Mouse (Mus musculus) embryonic facial prominence, embryonic 15.5 days (tissue): ENCODE measurements at regions not wholly inside any gene's neighbourhood (a gene's known extent, or its start where the extent isn't known, plus 50 kb on each side); places are given as distances from the start of the nearest gene placed in this dataset.

Source experiments
- ATAC-seq: fragments of 200-750 bp; cut with Nextera tagmentation; 2 replicates; pipeline ENCODE4 v1.8.0; 2017; ENCODE audit warnings: low read depth, moderate TSS enrichment; ENCODE audit not compliant: insufficient number of reproducible peaks, low FRiP score, low TSS enrichment
- H3K27ac ChIP-seq: fragments of 300-500 bp; sonication (generic); replicated peaks from 2 replicates; pipeline ENCODE4 v1.5.1; 2015; ENCODE audit warnings: mild to moderate bottlenecking, inconsistent platforms
- H3K27me3 ChIP-seq: fragments of 300-500 bp; sonication (generic); 2 replicates; pipeline ENCODE4 v1.6.1; 2015; ENCODE audit warnings: inconsistent platforms
- H3K36me3 ChIP-seq: fragments of 300-500 bp; sonication (generic); 2 replicates; pipeline ENCODE4 v1.6.1; 2015; ENCODE audit warnings: mild to moderate bottlenecking, inconsistent platforms
- H3K4me1 ChIP-seq: fragments of 300-500 bp; sonication (generic); 2 replicates; pipeline ENCODE4 v1.6.1; 2015; ENCODE audit warnings: inconsistent platforms
- H3K4me2 ChIP-seq: fragments of 300-500 bp; sonication (generic); replicated peaks from 2 replicates; pipeline ENCODE4 v1.6.1; 2015; ENCODE audit warnings: mild to moderate bottlenecking, inconsistent platforms
- H3K4me3 ChIP-seq: fragments of 300-500 bp; sonication (generic); replicated peaks from 2 replicates; pipeline ENCODE4 v1.5.1; 2015; ENCODE audit warnings: mild to moderate bottlenecking, inconsistent platforms
- H3K9ac ChIP-seq: fragments of 300-500 bp; sonication (generic); 2 replicates; pipeline ENCODE4 v1.6.1; 2015; ENCODE audit warnings: inconsistent platforms
- H3K9me3 ChIP-seq: fragments of 300-500 bp; sonication (generic); replicated peaks from 2 replicates; pipeline ENCODE4 v1.6.1; 2016; ENCODE audit warnings: inconsistent platforms
- WGBS: fragments of 180-500 bp; shearing (Covaris S2); methylation state at CpG from one replicate; pipeline ENCODE4 v1.1.7; 2015; 5-methylcytosine and 5-hydroxymethylcytosine counted together

DNA sequence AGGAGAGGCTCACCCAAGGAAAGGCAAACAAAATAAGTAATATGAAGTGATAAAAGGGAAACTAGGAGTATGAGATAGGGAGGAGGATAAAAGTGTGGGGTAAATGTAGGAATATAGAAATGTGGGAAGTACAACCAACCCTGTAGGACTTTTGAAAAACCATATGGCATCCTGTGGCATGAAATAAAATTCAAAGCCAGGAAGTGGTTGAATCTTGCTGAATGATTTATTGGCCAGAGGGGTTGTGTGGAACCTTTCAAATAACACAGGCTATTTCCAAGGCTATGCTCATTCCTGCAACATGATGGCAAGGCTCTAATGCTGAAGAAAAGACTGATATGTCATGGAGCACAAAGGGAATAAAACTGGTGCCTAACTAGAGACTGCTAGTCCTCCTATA, 347.9 kb downstream of the Gm11232 start:
- Histone ChIP-seq H3K9me3 (no peaks in the 10 kb centered on the region), H3K9ac (no peak overlapping the region), H3K4me3 (no peak overlapping the region), H3K27me3 (no peaks in the 10 kb centered on the region), H3K4me1 (no peaks in the 10 kb centered on the region), H3K4me2 (no peak overlapping the region), H3K27ac (no peak overlapping the region), H3K36me3 (no peaks in the 10 kb centered on the region)
- no peak for ATAC-seq

DNA sequence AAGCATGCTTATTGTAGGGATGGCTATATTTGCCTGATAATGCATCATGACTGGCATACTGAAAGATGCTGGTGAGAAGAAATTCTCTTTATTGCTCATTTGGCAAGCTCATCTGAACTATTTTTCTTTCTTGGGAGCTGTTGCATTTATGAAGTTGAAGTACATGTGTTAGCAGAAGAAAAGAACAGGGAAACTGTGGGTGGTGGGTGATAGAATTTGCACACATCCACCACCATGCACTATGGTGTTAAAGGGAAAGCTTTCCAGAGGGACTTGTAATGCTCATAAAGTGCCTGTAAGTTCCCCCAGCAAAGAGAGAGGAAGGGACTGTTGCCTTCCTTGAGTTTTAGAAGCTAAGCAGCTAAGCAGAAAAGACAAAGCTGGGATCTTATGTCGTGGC, 367.3 kb downstream of the Gm11232 start:
- Histone ChIP-seq H3K36me3 (no peaks in the 10 kb centered on the region), H3K27ac (no peak overlapping the region), H3K4me1 (no peaks in the 10 kb centered on the region), H3K4me3 (no peak overlapping the region), H3K9ac (no peak overlapping the region), H3K27me3 (no peaks in the 10 kb centered on the region), H3K9me3 (no peaks in the 10 kb centered on the region), H3K4me2 (no peak overlapping the region)
- ATAC-seq: no peak
- 93% methylated on average over 1 of the region's 1 CpGs for WGBS

DNA sequence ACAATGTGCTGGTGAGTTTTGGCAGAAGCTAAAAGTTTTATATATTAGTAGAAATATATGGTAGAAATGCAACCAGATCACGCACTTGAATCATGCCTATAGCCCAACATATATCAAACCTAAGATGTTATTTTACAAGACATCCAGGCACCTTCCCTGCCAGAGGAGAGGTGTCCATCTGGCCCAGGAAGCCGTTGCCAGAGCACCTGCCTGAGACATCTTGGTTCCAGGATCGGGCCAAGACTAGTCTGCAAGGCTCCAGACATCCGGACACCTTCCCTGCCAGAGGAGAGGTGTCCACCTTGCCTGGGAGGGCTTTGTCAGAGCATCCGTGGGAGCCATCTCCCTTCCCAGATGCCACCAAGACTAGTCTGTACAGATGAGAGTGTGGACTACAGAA, 388.5 kb downstream of the Gm11232 start:
- no peak overlapping the region for H3K9ac ChIP-seq
- no peak for ATAC-seq
- no peak overlapping the region for H3K27ac ChIP-seq
- H3K4me2 ChIP-seq: no peak overlapping the region
- no peaks in the 10 kb centered on the region for H3K4me1 ChIP-seq
- H3K4me3 ChIP-seq: no peak overlapping the region
- no peaks in the 10 kb centered on the region for H3K9me3 ChIP-seq
- no peaks in the 10 kb centered on the region for H3K27me3 ChIP-seq
- no peaks in the 10 kb centered on the region for H3K36me3 ChIP-seq
- 90% methylated on average over 5 of the region's 5 CpGs for WGBS

DNA sequence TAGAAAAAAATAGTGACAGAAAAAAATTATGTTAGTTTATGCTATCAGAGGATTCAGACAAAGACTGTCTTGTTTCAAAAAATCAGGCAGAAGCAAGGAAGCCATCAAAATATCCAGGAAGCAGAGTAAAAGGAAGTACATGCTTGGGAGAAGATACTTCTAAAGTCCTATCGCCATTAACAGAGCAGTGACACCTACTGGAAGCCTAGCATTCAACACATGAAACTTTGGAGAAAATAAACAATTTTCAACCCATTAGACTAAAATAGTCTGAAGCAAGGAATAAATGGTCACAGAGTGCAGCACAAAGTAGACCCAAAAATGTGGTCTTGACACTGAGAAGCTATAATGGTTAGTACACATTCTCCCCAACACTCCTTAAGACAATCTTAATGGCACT, 394.0 kb downstream of the Gm11232 start:
- Histone ChIP-seq H3K4me1 (no peaks in the 10 kb centered on the region), H3K4me3 (no peak overlapping the region), H3K36me3 (no peaks in the 10 kb centered on the region), H3K27ac (no peak overlapping the region), H3K27me3 (no peaks in the 10 kb centered on the region), H3K9me3 (no peaks in the 10 kb centered on the region), H3K4me2 (no peak overlapping the region), H3K9ac (no peak overlapping the region)
- no peak for ATAC-seq
- WGBS: 70% methylated on average over 1 of the region's 1 CpGs

DNA sequence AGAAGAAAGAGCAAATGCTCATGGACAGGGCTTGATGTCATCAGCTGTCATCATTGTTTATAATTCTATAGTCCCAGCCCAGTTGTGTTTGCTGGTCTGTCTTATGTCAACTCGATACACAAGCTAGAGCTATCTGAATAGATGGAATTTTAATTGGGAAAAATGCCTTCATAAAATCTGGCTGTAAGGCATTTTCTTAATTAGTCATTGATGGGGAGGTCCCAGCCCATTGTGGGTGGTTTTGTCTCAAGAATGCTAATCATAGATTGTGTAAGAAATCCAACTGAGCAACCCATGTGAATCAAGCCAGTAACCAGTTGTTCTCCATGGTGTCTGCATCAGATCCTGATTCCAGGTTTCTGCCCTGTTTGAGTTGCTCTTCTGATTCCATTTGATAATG, 400.1 kb downstream of the Gm11232 start:
- H3K4me2 ChIP-seq: no peak overlapping the region
- H3K9ac ChIP-seq: no peak overlapping the region
- H3K27me3 ChIP-seq: no peaks in the 10 kb centered on the region
- no peak for ATAC-seq
- WGBS: 47% methylated on average over 1 of the region's 1 CpGs
- H3K4me1 ChIP-seq: no peaks in the 10 kb centered on the region
- H3K27ac ChIP-seq: no peak overlapping the region
- H3K36me3 ChIP-seq: no peaks in the 10 kb centered on the region
- no peaks in the 10 kb centered on the region for H3K9me3 ChIP-seq
- H3K4me3 ChIP-seq: no peak overlapping the region

DNA sequence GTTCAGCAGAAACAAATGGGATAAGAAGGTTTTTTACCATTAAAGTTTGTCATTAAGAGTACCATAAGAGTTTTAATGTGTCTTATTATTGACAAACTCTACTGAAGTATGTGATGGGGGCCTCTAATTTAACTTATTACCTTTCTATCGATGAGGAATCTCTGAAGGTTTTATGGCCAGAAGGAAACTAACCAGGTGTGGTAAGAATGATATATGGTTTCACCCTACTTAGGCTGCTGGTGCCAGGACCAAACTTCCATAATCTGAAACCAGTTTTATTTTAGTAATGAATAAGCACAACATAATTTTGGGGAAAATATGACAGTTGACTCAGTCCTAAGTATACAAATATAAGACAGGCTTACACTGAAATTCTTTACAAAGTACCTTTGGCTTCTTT, 401.1 kb downstream of the Gm11232 start:
- no peak overlapping the region for H3K4me2 ChIP-seq
- no peaks in the 10 kb centered on the region for H3K36me3 ChIP-seq
- no peak for ATAC-seq
- no peak overlapping the region for H3K27ac ChIP-seq
- H3K9ac ChIP-seq: no peak overlapping the region
- H3K4me3 ChIP-seq: no peak overlapping the region
- H3K27me3 ChIP-seq: no peaks in the 10 kb centered on the region
- H3K9me3 ChIP-seq: no peaks in the 10 kb centered on the region
- WGBS: 86% methylated on average over 1 of the region's 1 CpGs
- H3K4me1 ChIP-seq: no peaks in the 10 kb centered on the region

DNA sequence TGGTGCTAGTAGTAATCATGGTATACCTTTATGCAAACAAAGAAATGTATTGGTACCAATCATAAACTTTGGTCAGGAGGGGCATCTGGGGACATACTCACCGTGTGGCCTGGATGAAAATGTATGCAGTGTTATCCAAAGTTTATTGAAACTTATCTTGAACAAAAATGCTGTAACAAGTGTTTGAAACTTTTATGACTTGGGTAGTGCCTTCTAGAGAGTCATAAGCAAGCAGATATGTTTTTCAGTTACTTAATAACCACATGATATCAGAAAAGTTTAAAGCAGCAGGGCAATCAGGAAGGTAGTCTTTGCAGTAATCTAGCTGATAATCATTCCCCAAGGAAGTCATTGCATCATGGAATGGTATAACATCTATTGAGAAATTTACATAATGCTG, 401.5 kb downstream of the Gm11232 start:
- H3K27me3 ChIP-seq: no peaks in the 10 kb centered on the region
- ATAC-seq: no peak
- no peaks in the 10 kb centered on the region for H3K36me3 ChIP-seq
- H3K4me2 ChIP-seq: no peak overlapping the region
- H3K9me3 ChIP-seq: no peaks in the 10 kb centered on the region
- H3K27ac ChIP-seq: no peak overlapping the region
- no peak overlapping the region for H3K4me3 ChIP-seq
- WGBS: 91% methylated on average over 1 of the region's 1 CpGs
- H3K9ac ChIP-seq: no peak overlapping the region
- no peaks in the 10 kb centered on the region for H3K4me1 ChIP-seq

DNA sequence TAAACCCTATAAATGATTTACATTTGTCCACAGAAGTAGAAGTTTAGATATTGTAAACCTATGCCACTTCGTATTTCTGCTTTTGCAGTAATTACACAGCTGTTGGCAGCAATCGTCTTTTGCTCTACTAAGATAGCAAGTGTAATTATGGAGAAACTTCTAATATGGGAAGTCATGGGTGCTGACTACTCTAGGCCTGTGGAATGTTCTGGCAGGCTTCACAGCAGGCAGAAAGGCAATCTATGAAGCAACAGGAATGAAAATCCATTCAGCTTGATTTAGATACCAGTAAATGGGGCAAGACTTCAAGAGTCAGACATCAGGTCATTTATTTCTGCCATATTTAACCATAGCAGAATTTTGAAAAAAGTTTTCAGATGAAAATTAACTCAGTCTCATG, 405.9 kb downstream of the Gm11232 start:
- Histone ChIP-seq H3K4me3 (no peak overlapping the region), H3K4me2 (no peak overlapping the region), H3K9me3 (no peaks in the 10 kb centered on the region), H3K27ac (no peak overlapping the region), H3K4me1 (no peaks in the 10 kb centered on the region), H3K27me3 (no peaks in the 10 kb centered on the region), H3K9ac (no peak overlapping the region), H3K36me3 (no peaks in the 10 kb centered on the region)
- WGBS: 69% methylated on average over 2 of the region's 2 CpGs
- no peak for ATAC-seq

DNA sequence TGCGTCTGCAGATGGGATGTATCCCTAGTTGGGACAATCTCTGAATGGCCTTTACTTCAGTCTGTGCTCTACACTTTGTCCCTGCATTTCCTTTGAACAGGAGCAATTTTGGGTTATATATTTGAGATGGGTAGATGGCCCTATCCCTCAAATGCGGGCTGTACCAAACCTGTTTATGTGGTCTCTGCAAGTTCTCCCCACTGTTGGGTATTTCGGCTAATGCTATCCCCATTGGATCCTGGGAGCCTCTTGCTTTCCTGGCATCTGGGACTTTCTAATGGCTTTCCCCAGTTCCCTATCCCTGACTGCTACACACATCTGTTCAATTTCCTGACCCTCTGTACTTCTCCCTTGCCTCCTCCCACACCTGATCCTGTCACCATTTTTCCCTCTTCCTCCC, 414.7 kb downstream of the Gm11232 start:
- no peaks in the 10 kb centered on the region for H3K4me1 ChIP-seq
- ATAC-seq: no peak
- H3K9ac ChIP-seq: no peak overlapping the region
- 90% methylated on average over 3 of the region's 3 CpGs for WGBS
- no peaks in the 10 kb centered on the region for H3K9me3 ChIP-seq
- no peaks in the 10 kb centered on the region for H3K27me3 ChIP-seq
- no peak overlapping the region for H3K4me2 ChIP-seq
- no peak overlapping the region for H3K27ac ChIP-seq
- H3K4me3 ChIP-seq: no peak overlapping the region
- no peaks in the 10 kb centered on the region for H3K36me3 ChIP-seq

DNA sequence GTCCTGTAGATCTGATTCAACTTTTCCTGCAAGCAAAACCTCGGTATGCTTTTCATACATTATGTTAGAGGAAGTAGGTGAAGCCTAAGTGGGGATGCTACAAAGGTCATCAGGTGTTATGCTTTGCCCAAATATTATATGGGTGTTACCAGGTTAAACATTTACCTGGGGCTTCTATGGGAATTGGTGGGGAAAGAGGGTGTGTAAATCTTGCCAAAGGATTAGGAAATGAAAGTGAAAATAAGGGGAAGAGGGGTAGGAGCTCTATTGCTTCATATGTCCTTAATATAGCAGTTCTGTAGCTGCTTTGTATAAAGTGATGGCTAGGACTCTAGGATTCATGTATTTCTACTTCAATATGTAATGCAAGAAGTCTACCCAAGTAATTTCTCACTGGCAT, 419.2 kb downstream of the Gm11232 start:
- Histone ChIP-seq H3K36me3 (no peaks in the 10 kb centered on the region), H3K27ac (no peak overlapping the region), H3K4me1 (no peaks in the 10 kb centered on the region), H3K9ac (no peak overlapping the region), H3K4me3 (no peak overlapping the region), H3K27me3 (no peaks in the 10 kb centered on the region), H3K4me2 (no peak overlapping the region), H3K9me3 (no peaks in the 10 kb centered on the region)
- no peak for ATAC-seq
- WGBS: 75% methylated on average over 1 of the region's 1 CpGs

DNA sequence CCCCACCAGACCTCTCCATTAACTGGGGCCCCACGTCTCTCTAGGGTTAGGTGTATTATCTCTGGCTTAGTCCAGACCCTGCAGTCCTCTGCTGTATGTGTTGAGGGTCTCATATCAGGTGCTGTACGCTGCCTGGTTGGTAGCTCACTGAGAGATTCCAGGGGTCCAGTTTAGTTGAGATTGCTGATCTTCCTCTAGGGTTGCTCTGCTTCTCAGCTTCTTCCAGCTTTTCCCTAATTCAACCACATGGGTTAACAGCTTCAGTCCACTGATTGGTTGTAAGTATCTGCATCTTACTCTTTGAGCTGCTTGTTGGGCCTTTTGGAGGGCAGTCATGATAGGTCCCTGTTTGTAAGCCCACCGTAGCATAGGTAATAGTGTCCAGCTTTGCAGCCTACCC, 425.1 kb downstream of the Gm11232 start:
- no peaks in the 10 kb centered on the region for H3K27me3 ChIP-seq
- no peak for ATAC-seq
- no peaks in the 10 kb centered on the region for H3K9me3 ChIP-seq
- no peaks in the 10 kb centered on the region for H3K4me1 ChIP-seq
- no peak overlapping the region for H3K9ac ChIP-seq
- 75% methylated on average over 3 of the region's 3 CpGs for WGBS
- H3K4me2 ChIP-seq: no peak overlapping the region
- no peak overlapping the region for H3K4me3 ChIP-seq
- H3K36me3 ChIP-seq: no peaks in the 10 kb centered on the region
- H3K27ac ChIP-seq: no peak overlapping the region

DNA sequence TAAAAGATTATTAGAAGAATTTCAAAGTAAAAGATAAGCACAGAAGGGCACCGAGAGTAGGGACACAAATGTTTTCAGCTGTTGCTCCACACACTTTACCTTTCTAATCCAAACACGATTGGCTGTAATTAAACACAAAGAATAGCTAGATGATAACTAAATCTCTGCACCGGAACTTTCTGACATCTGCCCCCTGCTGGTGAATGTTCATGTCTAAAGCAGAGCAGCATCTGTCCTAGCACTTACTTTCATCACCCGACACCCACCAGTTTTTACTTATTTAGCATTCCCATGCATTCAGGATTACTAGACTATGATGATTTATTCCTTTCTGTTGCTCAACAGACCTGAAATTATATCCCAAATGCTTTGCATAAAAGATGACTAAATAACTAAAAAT, 425.7 kb downstream of the Gm11232 start:
- ATAC-seq: no peak
- WGBS: 74% methylated on average over 4 of the region's 4 CpGs
- H3K27me3 ChIP-seq: no peaks in the 10 kb centered on the region

DNA sequence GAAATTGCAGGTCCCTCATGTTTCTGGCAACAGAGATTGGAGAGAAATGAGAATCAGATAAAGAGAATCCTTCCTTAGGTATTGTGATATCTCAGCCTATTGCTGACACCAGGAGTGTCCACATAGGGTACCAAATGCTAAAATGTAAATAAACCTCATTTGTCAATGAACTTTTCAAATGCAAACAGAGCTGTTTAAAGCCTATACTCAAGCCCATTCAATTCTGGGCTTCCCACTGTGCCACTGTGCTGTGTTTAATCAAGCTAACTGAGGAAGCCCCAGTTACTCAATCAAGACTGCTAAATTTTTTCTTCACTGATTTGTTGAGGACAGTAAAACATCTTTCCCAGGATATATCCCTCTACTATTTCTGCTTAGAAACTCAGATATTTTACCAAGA, 441.2 kb downstream of the Gm11232 start:
- Histone ChIP-seq H3K9ac (no peak overlapping the region), H3K4me2 (no peak overlapping the region), H3K27me3 (no peaks in the 10 kb centered on the region), H3K36me3 (no peaks in the 10 kb centered on the region), H3K9me3 (no peaks in the 10 kb centered on the region), H3K27ac (no peak overlapping the region), H3K4me1 (no peaks in the 10 kb centered on the region), H3K4me3 (no peak overlapping the region)
- ATAC-seq: no peak

More for the DNA sequence above, 425.7 kb downstream of the Gm11232 start:
- no peak overlapping the region for H3K4me2 ChIP-seq
- H3K4me3 ChIP-seq: no peak overlapping the region
- H3K9ac ChIP-seq: no peak overlapping the region
- H3K4me1 ChIP-seq: no peaks in the 10 kb centered on the region
- H3K27ac ChIP-seq: no peak overlapping the region
- H3K36me3 ChIP-seq: no peaks in the 10 kb centered on the region
- no peaks in the 10 kb centered on the region for H3K9me3 ChIP-seq
